Mouse (Mus musculus) liver, embryonic 14.5 days (tissue): ENCODE measurements around the gene Dnah5.

Experiments
- CTCF ChIP-seq: IDR thresholded peaks from 2 replicates; pipeline ENCODE4 v1.5.1; 2016; ENCODE audit warnings: antibody characterized with exemption, low read depth, control low read depth
- EP300 ChIP-seq: IDR thresholded peaks from 2 replicates; pipeline ENCODE4 v1.6.1; 2016; ENCODE audit warnings: antibody characterized with exemption, low read depth

DNA sequence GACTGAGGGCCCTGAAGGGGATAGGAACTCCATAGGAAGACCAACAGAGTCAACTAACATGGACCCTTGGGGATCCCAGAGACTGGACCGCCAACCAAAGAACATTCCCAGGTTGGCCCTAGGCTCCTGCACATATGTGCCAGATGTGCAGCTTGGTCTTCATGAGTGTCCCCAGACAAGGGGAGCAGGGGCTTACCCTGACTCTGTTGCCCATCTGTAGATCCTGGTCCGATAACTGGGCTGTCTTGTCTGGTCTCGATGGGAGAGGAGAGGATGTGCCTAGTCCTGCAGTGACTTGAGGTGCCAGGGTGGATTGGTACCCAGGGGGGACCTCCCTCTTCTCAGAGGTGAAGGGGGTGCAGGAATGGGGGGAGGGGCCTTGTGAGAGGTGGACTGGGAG lies 21.0 kb upstream of the Dnah5 start:
- TF ChIP-seq CTCF (no peak), EP300 (no peak)
